Mouse (Mus musculus): Measurements from ENCODE around the gene Zfp354a.
"Not testable (repeated sequence)": the region's sequence is repeated elsewhere in the genome, so short reads cannot be mapped to it uniquely, and the experiment has no call there.

Gene Zfp354a

GRCm38 (mm10) chr11:51059151-51059571 is at the start of gene Zfp354a:
Zfp354a (plus strand) TSS chr11:51059257.
- peak; percentile 87 to 88 for DNase-seq

GRCm38 (mm10) chr11:51011821-51012220 is 47.2 kb upstream of the Zfp354a start:
- DNase-seq, result peak in 1 of 2 experiments; percentile 4

DNA sequence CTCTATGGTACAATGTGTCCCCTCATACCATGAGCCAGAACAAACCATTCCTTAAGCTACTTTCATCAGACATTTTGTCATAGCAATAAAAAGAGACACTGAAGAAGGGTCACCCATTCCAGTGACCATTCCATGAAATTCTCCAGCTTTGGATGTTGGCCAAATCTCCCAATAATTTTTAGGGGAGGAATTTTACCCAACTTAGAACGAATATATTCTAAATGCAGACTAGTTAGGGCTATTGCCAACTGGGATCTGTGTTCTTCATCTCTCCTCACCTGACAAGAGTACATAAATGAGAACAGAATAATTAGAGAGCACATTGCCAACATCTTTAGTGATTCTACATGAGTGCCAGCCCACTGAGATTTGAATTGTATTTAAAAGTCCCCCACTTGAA is 45.1 kb upstream of the Zfp354a start, which contains the start of gene Olfr54:
Olfr54 (plus strand) TSS at position 301 of the 400 bp plus-strand sequence.
- no peak for DNase-seq

DNA sequence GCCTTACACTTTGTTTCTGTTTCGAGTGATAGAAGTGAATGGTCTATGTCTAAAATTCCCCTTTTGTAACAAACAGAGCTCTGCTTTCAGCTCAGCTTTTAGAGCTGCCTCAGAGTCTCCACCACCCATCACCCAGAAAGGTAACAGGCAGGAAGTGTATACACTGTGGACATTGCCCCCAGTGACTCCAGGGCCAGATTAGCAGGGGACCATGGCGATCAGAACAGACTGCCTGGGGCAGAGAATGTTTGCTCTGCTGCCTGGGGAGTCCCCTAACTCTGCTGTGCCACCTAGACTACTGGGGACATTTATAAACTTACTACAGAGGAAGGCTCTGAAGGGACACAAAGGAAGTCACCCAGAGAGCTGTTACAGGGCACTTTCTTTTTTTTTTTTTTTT is 42.7 kb upstream of the Zfp354a start:
- no peak for DNase-seq

GRCm38 (mm10) chr11:51026811-51027210 is 32.2 kb upstream of the Zfp354a start:
- DNase-seq, result not testable (repeated sequence)

DNA sequence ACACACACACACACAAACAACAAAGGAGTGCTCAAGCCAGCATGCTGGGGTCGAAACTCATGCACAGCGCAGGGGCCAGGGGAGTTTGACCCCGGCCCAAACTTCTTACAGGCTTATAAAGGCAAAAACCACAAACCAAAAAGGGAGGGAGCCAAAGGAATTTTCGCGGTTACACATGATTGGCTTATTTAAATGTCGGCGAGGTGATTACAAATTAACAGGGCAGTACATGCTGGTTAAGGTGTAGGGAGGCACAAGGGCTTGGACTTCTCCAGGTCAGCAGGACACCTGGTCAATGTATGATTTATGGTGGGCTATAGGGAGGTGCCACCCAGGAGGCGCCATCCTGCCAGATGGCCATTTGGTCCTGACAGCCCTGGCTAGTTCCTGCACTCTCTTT is 29.7 kb upstream of the Zfp354a start:
- not testable (repeated sequence) for DNase-seq

DNA sequence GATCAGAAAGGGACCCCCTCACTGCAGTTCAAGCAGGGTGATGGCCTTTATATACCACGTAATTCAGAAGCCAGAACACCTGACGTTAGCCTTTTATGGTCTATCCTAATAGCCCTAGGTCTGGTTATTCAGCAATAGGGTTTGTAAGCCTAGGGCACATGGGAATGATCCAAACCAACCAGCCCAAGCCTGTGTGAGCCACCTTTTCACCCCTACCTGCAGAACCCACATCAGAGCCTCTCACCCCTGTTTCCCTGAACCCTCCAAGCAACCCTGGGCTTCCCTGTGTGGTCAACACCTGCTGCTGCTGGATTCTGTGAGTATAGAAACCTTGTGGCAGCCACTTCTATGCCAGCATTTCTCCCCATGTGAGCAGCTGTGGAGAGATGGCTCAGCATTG is 28.8 kb upstream of the Zfp354a start:
- no peak for DNase-seq

DNA sequence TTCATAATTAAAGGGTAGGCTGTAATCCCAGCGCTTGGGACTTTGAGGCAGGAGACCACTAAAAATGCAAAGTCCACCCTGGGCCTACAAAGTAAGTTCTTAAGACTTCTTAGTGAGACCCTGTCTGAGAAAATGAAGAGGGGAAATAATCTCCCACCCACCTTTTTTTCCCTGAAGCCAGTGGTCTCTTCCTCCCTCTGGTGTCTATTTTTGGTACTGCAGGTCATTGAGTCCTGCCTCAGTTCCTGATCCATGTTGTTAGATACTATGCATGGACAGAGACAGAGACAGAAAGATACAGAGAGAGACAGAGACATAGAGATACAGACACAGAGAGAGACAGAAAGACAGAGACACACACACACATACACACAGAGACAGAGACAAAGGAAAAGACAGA is 26.2 kb upstream of the Zfp354a start:
- DNase-seq, result peak in 1 of 2 experiments; percentile 16

DNA sequence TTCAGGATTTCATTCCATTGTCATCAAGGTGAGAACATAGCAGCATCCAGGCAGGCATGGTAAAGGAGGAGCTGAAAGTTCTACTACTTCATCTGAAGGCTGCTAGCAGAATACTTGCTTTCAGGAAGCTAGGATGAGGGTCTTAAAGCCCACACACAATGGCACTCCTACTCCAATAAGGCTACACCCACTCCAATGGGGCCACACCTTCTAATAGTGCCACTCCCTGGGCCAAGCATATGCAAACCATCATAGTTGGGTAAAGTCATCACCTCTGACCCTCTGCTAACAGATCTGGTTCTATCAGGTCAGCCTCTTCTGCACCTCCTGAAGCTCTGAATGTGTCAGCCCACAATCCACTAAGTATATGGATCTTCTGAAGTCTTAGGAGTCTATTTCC is 24.9 kb upstream of the Zfp354a start:
- DNase-seq, result not testable (repeated sequence)

GRCm38 (mm10) chr11:51035951-51036350 is 23.1 kb upstream of the Zfp354a start:
- DNase-seq, result no peak

DNA sequence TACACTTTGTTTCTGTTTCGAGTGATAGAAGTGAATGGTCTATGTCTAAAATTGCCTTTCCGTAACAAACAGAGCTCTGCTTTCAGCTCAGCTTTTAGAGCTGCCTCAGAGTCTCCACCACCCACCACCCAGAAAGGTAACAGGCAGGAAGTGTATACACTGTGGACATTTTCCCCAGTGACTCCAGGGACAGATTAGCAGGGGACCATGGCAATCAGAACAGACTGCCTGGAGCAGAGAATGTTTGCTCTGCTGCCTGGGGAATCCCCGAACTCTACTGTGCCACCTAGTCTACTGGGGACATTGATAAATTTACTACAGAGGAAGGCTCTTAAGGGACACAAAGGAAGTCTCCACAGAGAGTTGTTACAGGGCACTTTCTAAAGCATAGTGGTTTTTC is 14.3 kb upstream of the Zfp354a start:
- DNase-seq, result not testable (repeated sequence)

DNA sequence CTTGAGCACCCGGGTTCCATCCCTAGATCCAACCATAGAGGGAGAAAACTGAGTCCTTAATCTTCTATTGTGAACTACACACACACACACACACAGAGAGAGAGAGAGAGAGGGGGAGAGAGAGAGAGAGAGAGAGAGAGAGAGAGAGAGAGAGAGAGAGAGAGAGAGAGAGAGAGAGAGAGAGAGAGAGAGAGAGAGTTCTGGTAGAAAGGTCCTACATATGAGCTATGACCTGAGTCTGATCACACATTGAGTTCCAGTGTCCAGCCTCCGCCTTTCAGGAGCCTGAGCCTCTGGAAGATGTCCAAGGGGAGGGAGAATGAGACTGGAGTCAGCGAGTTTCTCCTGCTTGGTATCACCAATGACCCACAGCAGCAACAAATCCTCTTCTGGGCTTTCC is 11.2 kb upstream of the Zfp354a start, which contains the start of gene Olfr1375:
Olfr1375 (plus strand) TSS at position 301 of the 400 bp plus-strand sequence.
- DNase-seq, result not testable (repeated sequence)

DNA sequence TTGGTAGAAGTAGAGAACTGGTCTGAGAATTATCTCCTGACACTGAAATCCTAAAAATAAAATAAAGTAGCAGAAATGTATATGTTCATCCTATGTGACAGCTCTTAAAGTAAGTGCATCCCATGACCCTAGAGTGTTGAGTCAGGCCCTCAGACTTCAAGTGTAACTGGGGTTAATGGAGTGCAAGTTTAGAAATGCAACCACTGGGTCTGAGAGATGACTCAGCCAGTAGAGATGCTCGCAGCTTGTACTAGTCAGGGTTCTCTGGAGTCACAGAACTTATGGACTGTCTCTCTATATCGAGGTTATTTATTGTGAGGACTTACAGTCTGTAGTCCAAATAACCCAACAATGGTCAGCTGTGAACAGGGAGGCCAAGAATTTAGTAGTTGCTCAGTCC is 7.4 kb upstream of the Zfp354a start:
- no peak for DNase-seq

GRCm38 (mm10) chr11:51053230-51053629 is 5.8 kb upstream of the Zfp354a start:
- DNase-seq, result no peak

DNA sequence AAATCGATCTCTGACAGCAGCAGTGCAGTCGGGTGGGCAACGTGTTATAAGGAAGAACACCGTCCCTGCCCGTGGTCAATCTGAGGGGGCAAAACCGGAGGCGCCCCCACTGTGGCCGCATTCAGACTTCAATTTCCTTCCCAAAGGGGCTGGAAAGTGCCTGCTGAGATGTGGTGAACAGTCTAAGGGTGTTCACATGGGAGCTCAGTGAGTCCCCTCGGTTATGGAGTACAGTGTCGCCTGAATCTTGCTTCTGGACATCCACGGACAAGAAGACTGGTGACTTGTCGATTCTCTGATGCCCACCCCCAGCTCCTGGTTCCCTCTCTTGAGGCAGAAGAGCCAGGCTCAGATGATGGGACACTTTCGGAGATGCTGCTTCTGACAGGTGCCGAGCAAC is 583 bp downstream of the Zfp354a start:
- DNase-seq, result no peak

DNA sequence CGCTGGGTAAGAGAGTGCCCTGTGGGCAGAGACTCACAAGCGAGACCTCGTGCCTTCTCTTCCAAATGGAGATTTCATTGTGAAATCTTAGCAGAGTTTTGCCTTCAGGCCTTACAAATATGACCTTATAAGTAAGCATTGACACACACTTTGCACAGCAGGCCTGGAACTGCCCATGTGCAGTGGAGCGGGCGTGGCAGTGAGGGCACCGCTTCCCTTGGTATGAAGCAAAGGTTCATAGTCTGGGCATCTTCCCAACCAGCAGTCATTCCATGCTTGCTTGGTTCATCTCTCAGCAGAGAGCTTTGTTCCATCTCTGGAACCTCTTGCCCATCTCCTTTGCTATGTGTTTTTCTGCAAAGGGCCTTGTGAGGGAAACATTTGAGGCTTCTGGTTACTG is 1.9 kb downstream of the Zfp354a start:
- DNase-seq, result no peak

GRCm38 (mm10) chr11:51063276-51063675 is 4.2 kb downstream of the Zfp354a start:
- DNase-seq, result no peak

DNA sequence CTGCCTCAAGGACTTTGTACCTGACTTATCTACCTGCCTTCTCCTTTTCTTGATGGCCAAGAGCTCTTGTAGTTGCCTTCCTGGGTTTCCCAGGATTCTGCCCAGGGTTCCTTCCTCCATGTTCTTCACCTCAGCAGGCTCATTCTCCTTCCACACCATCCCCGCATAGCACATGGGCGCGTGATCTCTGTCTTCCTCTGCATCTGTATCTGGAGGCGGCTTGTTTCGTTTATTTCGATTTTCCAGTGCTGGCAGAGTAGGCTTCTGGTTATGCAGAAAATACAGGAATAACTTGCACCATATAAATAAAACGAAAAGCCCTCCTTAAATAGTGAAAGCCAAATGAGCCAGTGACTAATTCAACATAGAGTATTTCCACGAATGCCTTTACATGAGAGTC is 4.8 kb downstream of the Zfp354a start:
- no peak for DNase-seq

- no peak for DNase-seq
Observed at GRCm38 (mm10) chr11:51084527-51084926, 25.5 kb downstream of the Zfp354a start.

- no peak for DNase-seq
Observed at GRCm38 (mm10) chr11:51085269-51085668, 26.2 kb downstream of the Zfp354a start.

GRCm38 (mm10) chr11:51107261-51107660 is 48.2 kb downstream of the Zfp354a start:
- DNase-seq, result no peak

GRCm38 (mm10) chr11:51110621-51111020 is 51.6 kb downstream of the Zfp354a start:
- DNase-seq, result no peak

Measured in cerebellum, adult 18-20 months (tissue).